Mouse (Mus musculus) cerebellum, adult 2 months (tissue): ENCODE data around the gene Rsc1a1.

ENCODE experiments used
- CTCF ChIP-seq: fragments of 200-500 bp; IDR thresholded peaks from 2 replicates; pipeline ENCODE4 v1.5.1; 2011; ENCODE audit warnings: low read depth, mild to moderate bottlenecking, control low read depth, low read length, moderate library complexity, borderline replicate concordance; ENCODE audit not compliant: insufficient read depth
- POLR2A ChIP-seq: fragments of 200-500 bp; IDR thresholded peaks from 2 replicates; pipeline ENCODE4 v1.6.1; 2011; ENCODE audit warnings: low read length, control low read depth, borderline replicate concordance; ENCODE audit not compliant: insufficient read depth

- TF ChIP-seq CTCF (no peak), POLR2A (no peak)
Measured at GRCm38 (mm10) chr4:141704625-141705024, 19.2 kb upstream of the Rsc1a1 start.
